Mouse (Mus musculus): ENCODE results near the gene Ntsr1. TPM values are rescaled to one million over a fixed set of nuclear protein-coding genes. Genes with fewer than 3 reads are reported as not detected.
A peak's percentile ranks its signal among the peaks of the same experiment; 100 is the strongest.

Ntsr1 gene
- polyA plus RNA-seq, 1 experiment from 2014 or later, result 0.15 TPM

- H3K4me1 ChIP-seq (ENCODE audit: control insufficient read depth, insufficient read depth, low read length), result 0 out of 2 replicates have a peak, but pooled peaks cover 4% of the 10 kb centered on the region
- no peaks in the 10 kb centered on the region for H3K27me3 ChIP-seq (ENCODE audit: control insufficient read depth, insufficient read depth, low read length)
- H3K4me2 ChIP-seq (ENCODE audit: low read depth), result no peak within 1 kb of the TSS
- 81% methylated on average over 3 of the region's 3 CpGs for WGBS
- H3K36me3 ChIP-seq (ENCODE audit: control insufficient read depth, insufficient read depth, low read length), result no peaks in the 10 kb centered on the region
- no peaks in the 10 kb centered on the region for H3K9me3 ChIP-seq (ENCODE audit: control insufficient read depth, low read length)
- no peak for ATAC-seq (ENCODE audit: insufficient read depth, low FRiP score, low TSS enrichment)
- DNase-seq (ENCODE audit: low spot score), result no peak
- no peak within 1 kb of the TSS for H3K4me3 ChIP-seq (ENCODE audit: low read depth, low read length)
- H3K27ac ChIP-seq (ENCODE audit: low read depth, low read length), result no peak within 1 kb of the TSS
- H3K9ac ChIP-seq (ENCODE audit: low read length), result no peak within 1 kb of the TSS
Measured at GRCm38 (mm10) chr2:180581002-180581401, 81.2 kb downstream of the Ntsr1 start, which contains the start of gene Mrgbp. Mrgbp (plus strand) TSS chr2:180581304.

GRCm38 (mm10) chr2:180582481-180583153 is 82.8 kb downstream of the Ntsr1 start:
- ATAC-seq (ENCODE audit: insufficient read depth, low FRiP score, low TSS enrichment) (peak; percentile 76), DNase-seq (ENCODE audit: low spot score) (peak; percentile 97)
- Histone ChIP-seq H3K36me3 (ENCODE audit: control insufficient read depth, insufficient read depth, low read length) (no peaks in the 10 kb centered on the region; the same call in 1 of the 2 replicates), H3K27me3 (ENCODE audit: control insufficient read depth, insufficient read depth, low read length) (no peaks in the 10 kb centered on the region), H3K4me1 (ENCODE audit: control insufficient read depth, insufficient read depth, low read length) (0 out of 2 replicates have a peak, but pooled peaks cover 4% of the 10 kb centered on the region), H3K4me2 (ENCODE audit: low read depth) (peak overlapping the region; percentile 84), H3K4me3 (ENCODE audit: low read depth, low read length) (peak overlapping the region; percentile 86), H3K27ac (ENCODE audit: low read depth, low read length) (0 out of 2 replicates have a peak overlapping the region, but pooled peaks have one; percentile 58), H3K9ac (ENCODE audit: low read length) (peak overlapping the region; percentile 95), H3K9me3 (ENCODE audit: control insufficient read depth, low read length) (no peaks in the 10 kb centered on the region)
- under 1% methylated on average over 52 of the region's 57 CpGs for WGBS

GRCm38 (mm10) chr2:180583154-180583507 is 83.4 kb downstream of the Ntsr1 start:
- Histone ChIP-seq H3K36me3 (ENCODE audit: control insufficient read depth, insufficient read depth, low read length) (no peaks in the 10 kb centered on the region; the same call in 1 of the 2 replicates), H3K27ac (ENCODE audit: low read depth, low read length) (no peak overlapping the region), H3K9me3 (ENCODE audit: control insufficient read depth, low read length) (no peaks in the 10 kb centered on the region), H3K4me1 (ENCODE audit: control insufficient read depth, insufficient read depth, low read length) (0 out of 2 replicates have a peak, but pooled peaks cover 4% of the 10 kb centered on the region), H3K4me2 (ENCODE audit: low read depth) (peak overlapping the region; percentile 84), H3K4me3 (ENCODE audit: low read depth, low read length) (peak overlapping the region; percentile 86), H3K27me3 (ENCODE audit: control insufficient read depth, insufficient read depth, low read length) (no peaks in the 10 kb centered on the region), H3K9ac (ENCODE audit: low read length) (peak overlapping the region; percentile 95)
- 29% methylated on average over 6 of the region's 7 CpGs for WGBS
- DNase-seq (ENCODE audit: low spot score) (no peak), ATAC-seq (ENCODE audit: insufficient read depth, low FRiP score, low TSS enrichment) (peak; percentile 31)

GRCm38 (mm10) chr2:180588736-180589122 is 89.0 kb downstream of the Ntsr1 start:
- Histone ChIP-seq H3K4me3 (ENCODE audit: low read depth, low read length) (peak overlapping the region; percentile 95), H3K9ac (ENCODE audit: low read length) (peak overlapping the region; percentile 91), H3K4me2 (ENCODE audit: low read depth) (peak overlapping the region; percentile 81), H3K27me3 (ENCODE audit: control insufficient read depth, insufficient read depth, low read length) (no peaks in the 10 kb centered on the region), H3K4me1 (ENCODE audit: control insufficient read depth, insufficient read depth, low read length) (peaks cover 7% of the 10 kb centered on the region), H3K9me3 (ENCODE audit: control insufficient read depth, low read length) (no peaks in the 10 kb centered on the region), H3K36me3 (ENCODE audit: control insufficient read depth, insufficient read depth, low read length) (peaks cover 12% of the 10 kb centered on the region), H3K27ac (ENCODE audit: low read depth, low read length) (peak overlapping the region; percentile 89)
- ATAC-seq (ENCODE audit: insufficient read depth, low FRiP score, low TSS enrichment) (peak; percentile 14; the same call in 1 of the 2 replicates), DNase-seq (ENCODE audit: low spot score) (no peak)
- WGBS, result 50% methylated on average over 6 of the region's 6 CpGs

GRCm38 (mm10) chr2:180589123-180589831 is 89.5 kb downstream of the Ntsr1 start, which contains the start of gene Ogfr:
Ogfr (plus strand) TSS chr2:180589245.
- Histone ChIP-seq H3K36me3 (ENCODE audit: control insufficient read depth, insufficient read depth, low read length) (peaks cover 14% of the 10 kb centered on the region), H3K4me3 (ENCODE audit: low read depth, low read length) (peak within 1 kb of the TSS; percentile 95), H3K9ac (ENCODE audit: low read length) (peak within 1 kb of the TSS; percentile 91), H3K27me3 (ENCODE audit: control insufficient read depth, insufficient read depth, low read length) (no peaks in the 10 kb centered on the region), H3K4me1 (ENCODE audit: control insufficient read depth, insufficient read depth, low read length) (peaks cover 7% of the 10 kb centered on the region), H3K4me2 (ENCODE audit: low read depth) (peak within 1 kb of the TSS; percentile 81), H3K9me3 (ENCODE audit: control insufficient read depth, low read length) (no peaks in the 10 kb centered on the region), H3K27ac (ENCODE audit: low read depth, low read length) (peak within 1 kb of the TSS; percentile 89)
- DNase-seq (ENCODE audit: low spot score) (peak; percentile 91), ATAC-seq (ENCODE audit: insufficient read depth, low FRiP score, low TSS enrichment) (peak; percentile 91)
- under 1% methylated on average over 53 of the region's 67 CpGs for WGBS

Other genes starting within 250 kb of the Ntsr1 start
- gene Rps21, start 242.6 kb upstream of the Ntsr1 start, polyA plus RNA-seq (2014; fragmentation: Nextera tagmentation; extraction: Ambion mirVana), result 478 and 494 TPM in 2 replicates
- gene Cables2, start 226.5 kb upstream of the Ntsr1 start, polyA plus RNA-seq (2014; fragmentation: Nextera tagmentation; extraction: Ambion mirVana), result 17.7 and 22.9 TPM in 2 replicates
- gene Rbbp8nl, start 210.1 kb upstream of the Ntsr1 start, polyA plus RNA-seq (2014; fragmentation: Nextera tagmentation; extraction: Ambion mirVana), result 0.09 TPM in 1 of 2 replicates, not detected in the other
- gene Gata5, start 165.3 kb upstream of the Ntsr1 start, polyA plus RNA-seq (2014; fragmentation: Nextera tagmentation; extraction: Ambion mirVana), result 0.16 and 0.19 TPM in 2 replicates
- gene Slco4a1, start 43.7 kb upstream of the Ntsr1 start, polyA plus RNA-seq (2014; fragmentation: Nextera tagmentation; extraction: Ambion mirVana), result 3.6 and 6.2 TPM in 2 replicates
- 40.8 and 41.8 TPM in 2 replicates for gene Mrgbp, start 81.3 kb downstream of the Ntsr1 start, polyA plus RNA-seq (2014; fragmentation: Nextera tagmentation; extraction: Ambion mirVana)
- gene Ogfr, start 89.3 kb downstream of the Ntsr1 start, polyA plus RNA-seq (2014; fragmentation: Nextera tagmentation; extraction: Ambion mirVana), result 98.0 and 106 TPM in 2 replicates
- gene Col9a3, start 97.8 kb downstream of the Ntsr1 start, polyA plus RNA-seq (2014; fragmentation: Nextera tagmentation; extraction: Ambion mirVana), result 19.9 and 23.1 TPM in 2 replicates
- 0.30 and 0.81 TPM in 2 replicates for gene Tcfl5, start 142.7 kb downstream of the Ntsr1 start, polyA plus RNA-seq (2014; fragmentation: Nextera tagmentation; extraction: Ambion mirVana)
- gene Dido1, start 210.0 kb downstream of the Ntsr1 start, polyA plus RNA-seq (2014; fragmentation: Nextera tagmentation; extraction: Ambion mirVana), result 31.5 and 32.5 TPM in 2 replicates
- gene Gid8, start 210.1 kb downstream of the Ntsr1 start, polyA plus RNA-seq (2014; fragmentation: Nextera tagmentation; extraction: Ambion mirVana), result 59.9 and 66.0 TPM in 2 replicates
- 0.42 TPM in 2 replicates for gene Slc17a9, start 225.3 kb downstream of the Ntsr1 start, polyA plus RNA-seq (2014; fragmentation: Nextera tagmentation; extraction: Ambion mirVana)

Data from neural tube, embryonic 11.5 days (tissue).